Mouse (Mus musculus) liver, embryonic 14.5 days (tissue): ENCODE data around the gene Pcsk5. TPM values are rescaled to one million over a fixed set of nuclear protein-coding genes. Genes with fewer than 3 reads are reported as not detected.

Experiments
- ATAC-seq: fragments of 200-750 bp; cut with Nextera tagmentation; 2 replicates; pipeline ENCODE4 v1.8.0; 2017; ENCODE audit warnings: moderate number of reproducible peaks, mild to moderate bottlenecking, moderate library complexity; ENCODE audit not compliant: insufficient read depth
- DNase-seq, 3 experiments: peaks; one replicate each; pipeline ENCODE4 v3.0.0-alpha.2; 2012 to 2013; ENCODE audit warnings: low read depth in 3 of 3, low spot score in 3 of 3
- H3K27ac ChIP-seq: fragments of 300-500 bp; sonication (generic); 2 replicates; pipeline ENCODE4 v1.5.1; 2014; ENCODE audit warnings: moderate library complexity, mild to moderate bottlenecking, control low read depth, inconsistent platforms
- H3K27me3 ChIP-seq: fragments of 300-500 bp; sonication (generic); 2 replicates; pipeline ENCODE4 v1.6.1; 2014; ENCODE audit warnings: mild to moderate bottlenecking, low read length, moderate library complexity; ENCODE audit not compliant: control insufficient read depth, insufficient read depth
- H3K36me3 ChIP-seq: fragments of 300-500 bp; sonication (generic); replicated peaks from 2 replicates; pipeline ENCODE4 v1.6.1; 2014; ENCODE audit warnings: low read depth; ENCODE audit not compliant: control insufficient read depth, insufficient read depth
- H3K4me1 ChIP-seq, 2 experiments: fragments of 200-500 bp in 1 of 2; fragments of 300-500 bp in 1 of 2; sonication (generic) in 1 of 2; replicated peaks; 2 replicates each; pipeline ENCODE4 v1.6.1; 2012 to 2014; ENCODE audit warnings: antibody characterized with exemption in 1 of 2, inconsistent platforms in 1 of 2, low read length in 1 of 2; ENCODE audit not compliant: control insufficient read depth in 2 of 2, insufficient read depth in 2 of 2
- H3K4me2 ChIP-seq: fragments of 300-500 bp; sonication (generic); 2 replicates; pipeline ENCODE4 v1.6.1; 2014; ENCODE audit warnings: low read depth, mild to moderate bottlenecking, control low read depth, moderate library complexity
- H3K4me3 ChIP-seq, 2 experiments: fragments of 200-500 bp in 1 of 2; fragments of 300-500 bp in 1 of 2; sonication (generic) in 1 of 2; 2 replicates each; pipeline ENCODE4 v1.5.1; 2012 to 2014; ENCODE audit warnings: low read depth in 2 of 2, low read length in 2 of 2, mild to moderate bottlenecking in 2 of 2, control low read depth in 1 of 2, inconsistent platforms in 1 of 2, moderate library complexity in 1 of 2; ENCODE audit not compliant: insufficient read depth in 1 of 2
- H3K9ac ChIP-seq: fragments of 300-500 bp; sonication (generic); replicated peaks from 2 replicates; pipeline ENCODE4 v1.6.1; 2014; ENCODE audit warnings: mild to moderate bottlenecking, control low read depth, moderate library complexity
- H3K9me3 ChIP-seq: fragments of 300-500 bp; sonication (generic); 2 replicates; pipeline ENCODE4 v1.6.1; 2016; ENCODE audit warnings: low read length, mixed read lengths; ENCODE audit not compliant: control insufficient read depth
- CTCF ChIP-seq: IDR thresholded peaks from 2 replicates; pipeline ENCODE4 v1.5.1; 2016; ENCODE audit warnings: antibody characterized with exemption, low read depth, control low read depth
- EP300 ChIP-seq: IDR thresholded peaks from 2 replicates; pipeline ENCODE4 v1.6.1; 2016; ENCODE audit warnings: antibody characterized with exemption, low read depth
- WGBS: fragments of 180-500 bp; shearing (Covaris S2); extraction: QIAGEN DNeasy Blood & Tissue Kit; methylation state at CpG from one replicate; pipeline ENCODE4 v1.1.7; 2014; ENCODE audit not compliant: insufficient replicate concordance; 5-methylcytosine and 5-hydroxymethylcytosine counted together
- polyA plus RNA-seq, 2 experiments: library from polyadenylated mRNA; depleted of rRNA in 1 of 2; stranded (reverse) in 1 of 2; unstranded in 1 of 2; fragments of >200 nt; fragmentation: Nextera tagmentation in 1 of 2; extraction: Ambion mirVana in 1 of 2; gene quantifications; 2 replicates each; pipeline versions ENCODE4 v1.2.1 to v1.2.3; 2012 to 2014

Pcsk5 gene
- polyA plus RNA-seq, 2 experiments = 0.58 to 0.61 TPM

GRCm38 (mm10) chr19:17748331-17748730, 89.1 kb downstream of the Pcsk5 start:
- TF ChIP-seq CTCF (no peak), EP300 (no peak)

GRCm38 (mm10) chr19:17745380-17745779, 92.1 kb downstream of the Pcsk5 start:
- Histone ChIP-seq H3K9me3 (no peaks in the 10 kb centered on the region), H3K4me3 (no peak overlapping the region), H3K4me1 (no peaks in the 10 kb centered on the region), H3K9ac (no peak overlapping the region), H3K27ac (no peak overlapping the region), H3K27me3 (no peaks in the 10 kb centered on the region), H3K36me3 (no peaks in the 10 kb centered on the region), H3K4me2 (no peak overlapping the region)
- no peak for TF ChIP-seq CTCF
- no peak for TF ChIP-seq EP300
- DNase-seq (no peak), ATAC-seq (no peak)
- WGBS = 49% methylated on average over 2 of the region's 2 CpGs

More at GRCm38 (mm10) chr19:17748331-17748730, 89.1 kb downstream of the Pcsk5 start:
- Histone ChIP-seq H3K4me1 (no peaks in the 10 kb centered on the region), H3K4me2 (no peak overlapping the region), H3K36me3 (no peaks in the 10 kb centered on the region), H3K9me3 (no peaks in the 10 kb centered on the region), H3K27me3 (no peaks in the 10 kb centered on the region), H3K27ac (no peak overlapping the region), H3K4me3 (no peak overlapping the region), H3K9ac (no peak overlapping the region)
- no peak for DNase-seq
- ATAC-seq = no peak
- WGBS = 68% methylated on average over 3 of the region's 3 CpGs

DNA sequence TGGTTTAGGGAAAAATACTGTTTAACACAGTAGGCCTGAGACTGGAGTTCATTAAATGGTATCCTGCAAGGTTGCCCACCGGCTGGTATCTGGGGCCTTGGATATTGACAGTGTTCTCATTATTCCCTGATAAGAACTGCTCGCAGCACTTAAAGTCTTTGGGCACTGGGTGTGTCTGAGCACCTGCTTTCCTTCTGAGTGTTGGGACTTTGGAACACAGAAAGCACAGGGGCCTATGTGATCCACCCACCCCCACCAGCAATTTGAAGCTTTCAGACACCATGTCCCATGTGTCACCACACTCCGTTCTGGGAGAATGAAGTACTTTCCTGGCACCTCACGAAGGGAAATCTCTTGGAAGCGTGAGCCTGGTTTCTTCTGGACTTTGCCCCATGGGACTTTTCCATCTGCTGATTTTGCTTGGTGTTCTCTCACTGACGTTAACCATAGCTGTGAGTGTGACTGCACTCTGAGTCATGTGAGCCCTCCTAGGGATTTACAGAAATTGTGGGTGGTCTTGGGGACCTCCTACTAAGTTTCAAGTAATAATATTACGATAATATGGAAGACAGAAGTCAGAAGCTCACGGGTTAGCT, 92.9 kb downstream of the Pcsk5 start:
- no peak overlapping the region for H3K9ac ChIP-seq
- no peaks in the 10 kb centered on the region for H3K27me3 ChIP-seq
- no peaks in the 10 kb centered on the region for H3K36me3 ChIP-seq
- 58% methylated on average over 8 of the region's 8 CpGs for WGBS
- H3K27ac ChIP-seq = no peak overlapping the region
- ATAC-seq (no peak), DNase-seq (no peak)
- no peaks in the 10 kb centered on the region for H3K4me1 ChIP-seq
- no peaks in the 10 kb centered on the region for H3K9me3 ChIP-seq
- TF ChIP-seq CTCF (no peak), EP300 (no peak)
- H3K4me2 ChIP-seq = no peak overlapping the region
- no peak overlapping the region for H3K4me3 ChIP-seq

GRCm38 (mm10) chr19:17741465-17741864, 96.0 kb downstream of the Pcsk5 start:
- Histone ChIP-seq H3K4me2 (no peak overlapping the region), H3K9me3 (no peaks in the 10 kb centered on the region), H3K4me1 (no peaks in the 10 kb centered on the region), H3K36me3 (no peaks in the 10 kb centered on the region), H3K27ac (no peak overlapping the region), H3K9ac (no peak overlapping the region), H3K27me3 (no peaks in the 10 kb centered on the region), H3K4me3 (no peak overlapping the region)
- DNase-seq = no peak
- TF ChIP-seq EP300 = no peak
- no peak for TF ChIP-seq CTCF
- no peak for ATAC-seq
- WGBS = 16% methylated on average over 1 of the region's 1 CpGs

- TF ChIP-seq CTCF = no peak
- Histone ChIP-seq H3K27ac (no peak overlapping the region), H3K36me3 (no peaks in the 10 kb centered on the region), H3K27me3 (no peaks in the 10 kb centered on the region), H3K9ac (no peak overlapping the region), H3K9me3 (no peaks in the 10 kb centered on the region), H3K4me1 (no peaks in the 10 kb centered on the region), H3K4me2 (no peak overlapping the region), H3K4me3 (no peak overlapping the region)
- no peak for DNase-seq
- ATAC-seq = no peak
Measured at GRCm38 (mm10) chr19:17732676-17733277, 104.7 kb downstream of the Pcsk5 start.
